Mouse (Mus musculus) adrenal gland, postnatal 10 days (tissue): ENCODE measurements around the gene Rbbp7. TPM values are rescaled to one million over a fixed set of nuclear protein-coding genes. Genes with fewer than 3 reads are reported as not detected.
A peak's percentile ranks its signal among the peaks of the same experiment; 100 is the strongest.

Experiments
- DNase-seq: peaks from one replicate; pipeline ENCODE4 v3.0.0; 2021; ENCODE audit warnings: mixed read lengths
- total RNA-seq, 2 experiments: library from RNA; stranded (reverse); gene quantifications; 2 replicates each; pipeline ENCODE4 v1.2.3; 2021

The Rbbp7 gene
- total RNA-seq, 2 experiments from 2014 or later = 174 to 178 TPM

DNA sequence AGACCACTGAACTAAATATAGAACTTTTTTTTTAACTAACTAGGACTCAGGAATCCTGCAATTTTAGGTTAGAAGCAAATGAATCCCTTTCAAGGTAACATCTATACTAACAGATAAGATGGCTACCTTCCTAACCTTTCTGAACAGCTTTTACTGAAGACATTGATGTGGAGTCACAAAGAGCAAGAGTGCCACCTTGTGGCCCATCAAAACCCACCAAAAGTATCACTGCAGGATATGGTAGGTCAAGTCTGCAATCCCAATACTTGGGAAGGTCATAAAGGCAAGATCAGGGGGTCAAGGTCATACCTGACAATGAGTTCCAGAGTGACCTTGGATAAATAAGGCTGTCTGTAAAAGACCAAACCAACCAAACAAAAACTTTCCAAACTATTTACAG, 40.2 kb downstream of the Rbbp7 start:
- DNase-seq = peak; percentile 31

DNA sequence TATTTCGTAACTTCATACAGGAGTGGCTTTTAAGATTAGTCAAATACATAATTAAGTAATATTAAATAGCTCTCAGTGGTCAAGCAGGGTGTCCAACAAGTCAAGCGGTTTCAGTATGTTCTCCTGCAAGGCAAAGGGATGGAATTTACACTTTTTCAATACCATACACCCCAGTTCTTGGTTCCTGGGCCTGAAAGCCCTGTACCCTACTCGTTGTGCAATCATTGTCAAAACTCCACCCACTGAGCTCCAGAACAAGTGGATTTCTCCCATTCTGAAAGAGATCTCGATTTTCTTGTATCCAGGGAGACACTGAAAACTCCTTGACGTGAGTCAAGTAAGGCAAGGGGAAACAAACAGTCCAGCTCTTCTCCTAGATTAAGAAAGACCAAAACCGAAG, 67.8 kb downstream of the Rbbp7 start:
- peak; percentile 27 for DNase-seq

Other genes with a start within 250 kb of the Rbbp7 start
- 1 to 10 TPM; 4.0 to 6.2 TPM for gene Reps2, start 116.8 kb upstream of the Rbbp7 start, total RNA-seq
- 10 to 100 TPM; 24.4 to 31.0 TPM for gene Txlng, start 69.1 kb downstream of the Rbbp7 start, total RNA-seq
- 10 to 100 TPM; 67.1 to 73.8 TPM for gene Syap1, start 128.0 kb downstream of the Rbbp7 start, total RNA-seq
- 10 to 100 TPM; 72.6 to 79.7 TPM for gene Ctps2, start 140.8 kb downstream of the Rbbp7 start, total RNA-seq
- 1 to 10 TPM; 1.7 TPM for gene S100g, start 204.2 kb downstream of the Rbbp7 start, total RNA-seq